Mouse (Mus musculus): ENCODE measurements around the gene Rab3il1.

GRCm38 (mm10) chr19:10013913-10014312, 12.4 kb downstream of the Rab3il1 start:
- TF ChIP-seq CTCF (IDR thresholded peaks at IDR 0.05; ENCODE audit: insufficient read depth, low read depth, low read length) (no peak), POLR2A (IDR thresholded peaks at IDR 0.05; ENCODE audit: insufficient read depth, low read depth, low read length) (no peak)

Data from olfactory bulb, adult 2 months (tissue).